Mouse (Mus musculus): ENCODE measurements around the gene Olfr341.

Olfr341 gene

DNA sequence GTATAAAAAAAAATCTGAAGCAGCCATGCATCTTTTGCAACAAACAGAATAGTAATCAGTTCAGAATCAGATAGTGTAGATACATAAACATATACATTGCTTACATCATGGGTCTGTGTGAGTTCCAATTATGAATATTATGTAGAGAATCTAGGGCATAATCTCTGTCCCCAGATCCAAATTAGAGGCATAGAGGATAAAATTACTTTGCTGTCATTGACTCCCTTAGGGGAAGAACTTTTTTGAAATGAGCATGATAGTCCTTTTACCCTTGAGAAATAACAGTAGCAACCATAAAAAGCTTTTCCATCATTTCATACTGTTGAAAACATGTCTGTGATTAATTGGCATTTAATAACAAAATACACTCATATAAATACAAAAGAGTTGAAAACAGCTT is at the start of gene Olfr341:
Gene Olfr341 (minus strand): TSS at position 101 of the 400 bp plus-strand sequence.
- no peak for DNase-seq

DNA sequence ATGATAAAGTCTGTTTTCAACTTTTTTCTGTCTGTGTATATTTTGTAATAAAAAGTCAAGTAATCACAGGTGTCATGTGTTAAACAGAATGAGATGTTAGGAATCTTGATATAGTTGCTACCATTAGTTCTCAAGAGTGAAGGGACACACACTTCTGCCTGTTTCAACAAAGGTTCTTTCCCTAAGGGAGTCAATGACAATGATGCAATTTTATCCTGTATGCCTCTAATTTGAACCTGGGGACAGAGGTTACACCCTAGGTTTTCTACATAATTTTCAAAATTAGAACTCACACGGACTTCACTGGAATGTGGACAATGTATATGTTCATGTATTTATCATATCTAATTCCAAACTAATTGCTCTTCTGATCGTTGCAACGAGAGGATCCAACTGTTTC is 42.4 kb upstream of the Olfr341 start, which contains the start of gene Olfr342:
Gene Olfr342 (plus strand): TSS at position 301 of the 400 bp plus-strand sequence.
- DNase-seq: no peak

DNA sequence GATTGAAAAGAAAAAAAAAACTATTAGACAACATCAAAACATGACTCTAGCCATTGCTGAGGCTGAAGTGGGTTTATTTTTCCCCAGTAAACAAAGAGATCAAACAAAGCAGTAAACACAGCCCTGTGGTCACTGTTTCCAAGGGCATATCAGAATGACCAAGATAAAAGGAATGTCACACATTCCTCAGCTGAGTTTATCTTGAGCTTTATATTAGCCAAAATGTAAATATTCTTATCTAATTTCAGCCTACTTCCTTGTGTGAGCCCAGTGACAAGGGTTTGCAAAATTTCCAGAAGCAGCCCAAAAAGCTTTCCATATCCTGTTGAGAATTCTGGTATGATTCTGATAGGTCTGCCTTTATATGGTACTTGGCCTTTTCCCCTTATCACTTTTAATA is 8.6 kb downstream of the Olfr341 start:
- no peak for DNase-seq

- DNase-seq: no peak
These were observed 30.0 kb downstream of the Olfr341 start, which contains the start of gene Olfr340 for GRCm38 (mm10) chr2:36452287-36452686. Olfr340 (plus strand) TSS chr2:36452587.
